Mouse (Mus musculus): ENCODE data around the gene Phyhd1.

GRCm38 (mm10) chr2:30286192-30287026 lies 20.4 kb downstream of the Phyhd1 start, which contains the start of the genes Dolk and Nup188:
- no peak for TF ChIP-seq CTCF (IDR thresholded peaks at IDR 0.05; ENCODE audit: extremely low read depth, insufficient read depth, low read length)
- peak; percentile 90 for TF ChIP-seq POLR2A (IDR thresholded peaks at IDR 0.05; ENCODE audit: extremely low read depth, insufficient read depth, low read length)
